Mouse (Mus musculus) cerebellum, adult 2 months (tissue): ENCODE results near the gene Osr1.

Experiments
- CTCF ChIP-seq: fragments of 200-500 bp; IDR thresholded peaks from 2 replicates; pipeline ENCODE4 v1.5.1; 2011; ENCODE audit warnings: low read depth, mild to moderate bottlenecking, control low read depth, low read length, moderate library complexity, borderline replicate concordance; ENCODE audit not compliant: insufficient read depth
- POLR2A ChIP-seq: fragments of 200-500 bp; IDR thresholded peaks from 2 replicates; pipeline ENCODE4 v1.6.1; 2011; ENCODE audit warnings: low read length, control low read depth, borderline replicate concordance; ENCODE audit not compliant: insufficient read depth

DNA sequence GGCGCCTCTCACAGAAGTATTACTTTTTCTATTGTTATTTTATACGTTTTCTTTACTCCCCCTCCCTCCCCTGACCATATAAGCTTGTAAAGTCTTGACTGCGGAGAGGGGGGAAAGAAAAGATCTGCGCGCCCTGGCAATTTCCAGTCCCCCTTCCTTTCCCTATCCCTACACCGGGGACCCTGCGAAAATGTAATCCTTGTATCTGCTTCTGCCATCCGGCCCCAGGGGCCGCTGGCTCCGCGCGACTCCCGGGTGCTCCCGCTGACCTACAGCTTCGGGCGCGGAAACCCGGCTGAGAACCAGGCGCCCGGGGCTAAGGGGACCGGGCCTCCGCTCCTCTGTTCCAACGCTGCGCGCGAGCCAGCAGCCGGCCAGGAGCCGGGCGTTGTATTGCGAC lies 11.1 kb downstream of the Osr1 start:
- no peak for TF ChIP-seq CTCF
- no peak for TF ChIP-seq POLR2A
